Mouse (Mus musculus): ENCODE data around the gene Npr2. TPM values are rescaled to one million over a fixed set of nuclear protein-coding genes. Genes with fewer than 3 reads are reported as not detected.

The Npr2 gene
- polyA plus RNA-seq, 1 experiment from 2014 or later: 0.91 TPM

DNA sequence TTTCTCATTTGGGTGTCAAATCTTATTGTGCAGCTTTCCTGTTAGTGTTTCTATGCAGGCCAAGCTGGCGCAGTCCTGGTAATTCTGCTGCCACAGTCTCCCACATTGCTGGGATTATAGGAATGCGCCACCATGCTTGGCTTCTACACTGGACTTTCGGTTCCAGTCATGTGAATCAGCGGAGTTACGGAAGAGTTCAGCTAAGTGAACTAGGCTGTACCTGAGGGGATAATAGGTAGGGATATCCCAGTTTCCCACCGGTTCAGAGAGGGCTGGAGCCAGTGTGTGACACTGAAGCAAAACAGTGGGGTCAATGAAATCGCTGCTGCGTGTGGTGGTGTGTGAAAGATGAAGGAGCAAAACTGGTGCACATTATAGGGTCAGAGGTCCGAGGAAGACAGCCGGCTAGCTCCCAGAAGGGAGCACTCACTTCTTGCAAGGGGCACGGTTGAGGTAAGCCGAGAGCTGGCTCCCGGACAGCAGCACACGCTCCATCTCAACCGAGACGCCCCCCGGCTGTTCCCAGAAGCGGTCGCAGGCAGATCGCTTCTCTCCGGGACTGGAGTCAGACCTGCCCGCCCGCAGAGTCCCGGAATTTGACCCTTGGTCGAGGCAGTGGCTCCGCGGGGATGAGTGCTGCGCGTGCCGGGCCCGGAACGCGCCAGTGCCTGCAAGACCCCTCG is 24.1 kb downstream of the Npr2 start:
- H3K9ac ChIP-seq (ENCODE audit: low read depth, low read length): peak overlapping the region; percentile 91
- no peaks in the 10 kb centered on the region for H3K9me3 ChIP-seq (replicated peaks; ENCODE audit: control insufficient read depth, low read length)
- H3K27me3 ChIP-seq (ENCODE audit: control insufficient read depth, insufficient read depth, low read depth, low read length): no peaks in the 10 kb centered on the region; the same call in 1 of the 2 replicates
- H3K36me3 ChIP-seq (ENCODE audit: control insufficient read depth, insufficient read depth): no peaks in the 10 kb centered on the region
- H3K4me2 ChIP-seq (ENCODE audit: low read depth, low read length): peak overlapping the region; percentile 82
- H3K27ac ChIP-seq (ENCODE audit: low read length): peak overlapping the region; percentile 80
- H3K4me3 ChIP-seq (ENCODE audit: low read depth, low read length): peak overlapping the region; percentile 90
- 8% methylated on average over 34 of the region's 34 CpGs for WGBS (ENCODE audit: insufficient replicate concordance)
- H3K4me1 ChIP-seq (ENCODE audit: control insufficient read depth, low read depth, low read length): peaks cover 14% of the 10 kb centered on the region
- ATAC-seq (ENCODE audit: low read depth): peak; percentile 11

DNA sequence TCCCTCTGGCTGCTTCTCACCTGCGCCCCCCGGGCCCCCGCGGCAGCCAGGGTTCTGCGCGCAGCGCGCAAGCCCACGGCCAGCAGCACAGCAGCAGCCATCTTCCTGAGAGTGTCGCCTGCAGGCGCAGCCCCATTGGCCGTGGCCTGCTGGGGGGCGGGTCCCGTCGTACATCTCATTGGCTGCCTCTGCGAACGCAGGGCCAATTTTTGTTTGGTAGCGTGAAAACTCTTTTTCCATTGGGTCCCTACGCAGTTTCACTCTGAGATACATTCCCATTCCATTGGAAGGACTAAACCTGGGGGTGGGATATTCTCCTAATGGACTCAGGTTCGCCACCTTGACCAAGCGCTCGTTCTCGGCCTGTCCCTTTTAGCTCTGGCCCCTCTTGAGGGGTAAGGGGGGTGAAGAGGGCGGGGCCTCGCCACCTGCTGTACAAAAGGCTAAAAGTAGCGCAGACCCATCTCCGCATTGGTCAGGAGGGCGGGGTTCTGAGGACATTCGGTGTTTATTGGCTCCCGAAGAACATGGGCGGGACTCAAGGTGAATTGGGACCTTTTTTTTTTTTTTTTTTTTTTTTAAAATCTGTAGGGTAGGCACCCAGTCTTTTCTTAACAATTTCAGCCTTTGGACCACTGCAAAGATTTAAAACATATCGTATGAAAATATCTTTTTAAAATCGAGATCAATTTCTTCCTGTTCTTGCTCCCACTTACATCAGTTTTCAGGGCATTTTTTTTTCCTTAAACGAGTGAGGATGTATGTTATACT is 24.8 kb downstream of the Npr2 start, which contains the start of gene Hint2:
Hint2 (minus strand) TSS at position 128 of the 771 bp plus-strand sequence.
- ATAC-seq (ENCODE audit: low read depth): peak; percentile 95
- Histone ChIP-seq H3K4me2 (ENCODE audit: low read depth, low read length) (peak within 1 kb of the TSS; percentile 82), H3K4me3 (ENCODE audit: low read depth, low read length) (peak within 1 kb of the TSS; percentile 90), H3K36me3 (ENCODE audit: control insufficient read depth, insufficient read depth) (no peaks in the 10 kb centered on the region), H3K27me3 (ENCODE audit: control insufficient read depth, insufficient read depth, low read depth, low read length) (peaks cover 4% of the 10 kb centered on the region; the same call in 1 of the 2 replicates), H3K4me1 (ENCODE audit: control insufficient read depth, low read depth, low read length) (peaks cover 14% of the 10 kb centered on the region), H3K27ac (ENCODE audit: low read length) (peak within 1 kb of the TSS; percentile 89), H3K9ac (ENCODE audit: low read depth, low read length) (peak within 1 kb of the TSS; percentile 91), H3K9me3 (replicated peaks; ENCODE audit: control insufficient read depth, low read length) (no peaks in the 10 kb centered on the region)
- 2% methylated on average over 34 of the region's 34 CpGs for WGBS (ENCODE audit: insufficient replicate concordance)

DNA sequence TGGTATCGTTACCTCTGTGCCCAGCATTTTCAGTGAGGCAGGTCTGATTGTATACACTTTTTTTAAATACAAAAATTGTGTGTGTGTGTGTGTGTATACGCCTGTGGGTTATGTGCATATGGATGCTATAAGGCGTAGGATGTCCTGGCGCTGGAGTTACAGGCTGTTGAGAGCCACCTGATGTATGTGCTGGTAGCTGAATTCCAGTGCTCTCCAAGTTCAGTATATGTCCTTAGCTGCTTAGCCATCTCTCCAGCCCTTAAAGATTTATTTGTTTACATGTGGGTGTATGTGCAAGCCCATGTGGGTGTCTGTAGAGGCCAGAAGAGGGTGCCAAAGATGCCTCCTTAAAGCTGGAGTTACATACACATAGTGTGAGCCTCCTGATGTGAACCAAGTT is 25.4 kb downstream of the Npr2 start:
- Histone ChIP-seq H3K27ac (ENCODE audit: low read length) (no peak overlapping the region), H3K27me3 (ENCODE audit: control insufficient read depth, insufficient read depth, low read depth, low read length) (peaks cover 10% of the 10 kb centered on the region), H3K4me3 (ENCODE audit: low read depth, low read length) (peak overlapping the region; percentile 90), H3K4me2 (ENCODE audit: low read depth, low read length) (peak overlapping the region; percentile 82), H3K9me3 (replicated peaks; ENCODE audit: control insufficient read depth, low read length) (no peaks in the 10 kb centered on the region), H3K4me1 (ENCODE audit: control insufficient read depth, low read depth, low read length) (peaks cover 14% of the 10 kb centered on the region), H3K36me3 (ENCODE audit: control insufficient read depth, insufficient read depth) (no peaks in the 10 kb centered on the region), H3K9ac (ENCODE audit: low read depth, low read length) (no peak overlapping the region)
- ATAC-seq (ENCODE audit: low read depth): no peak
- 59% methylated on average over 4 of the region's 4 CpGs for WGBS (ENCODE audit: insufficient replicate concordance)

DNA sequence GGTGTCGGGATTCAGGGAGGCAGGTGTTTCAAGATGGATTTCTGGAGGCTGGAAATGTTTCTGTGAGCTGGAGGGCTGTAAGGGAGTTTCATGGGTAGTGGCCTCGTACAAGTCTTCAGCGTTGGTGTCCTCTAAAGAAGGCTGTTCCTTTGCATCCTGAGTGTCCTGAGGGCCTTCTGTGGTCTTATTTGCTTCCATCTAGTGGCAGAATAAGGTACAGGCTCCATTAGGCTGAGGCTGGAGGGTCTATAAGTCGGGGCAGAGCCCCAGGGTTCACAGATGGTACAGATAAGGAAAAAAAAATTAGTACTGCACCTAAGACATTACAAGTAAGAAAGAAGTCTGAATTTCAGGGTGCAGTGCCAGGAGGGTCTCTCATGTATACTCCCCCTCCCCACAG is 34.7 kb downstream of the Npr2 start:
- Histone ChIP-seq H3K36me3 (ENCODE audit: control insufficient read depth, insufficient read depth) (no peaks in the 10 kb centered on the region), H3K4me2 (ENCODE audit: low read depth, low read length) (no peak overlapping the region), H3K9ac (ENCODE audit: low read depth, low read length) (no peak overlapping the region), H3K27me3 (ENCODE audit: control insufficient read depth, insufficient read depth, low read depth, low read length) (peaks cover 36% of the 10 kb centered on the region), H3K4me3 (ENCODE audit: low read depth, low read length) (no peak overlapping the region), H3K9me3 (replicated peaks; ENCODE audit: control insufficient read depth, low read length) (no peaks in the 10 kb centered on the region), H3K4me1 (ENCODE audit: control insufficient read depth, low read depth, low read length) (peaks cover 11% of the 10 kb centered on the region), H3K27ac (ENCODE audit: low read length) (no peak overlapping the region)
- no peak for ATAC-seq (ENCODE audit: low read depth)
- WGBS (ENCODE audit: insufficient replicate concordance): 14% methylated on average over 4 of the region's 4 CpGs

DNA sequence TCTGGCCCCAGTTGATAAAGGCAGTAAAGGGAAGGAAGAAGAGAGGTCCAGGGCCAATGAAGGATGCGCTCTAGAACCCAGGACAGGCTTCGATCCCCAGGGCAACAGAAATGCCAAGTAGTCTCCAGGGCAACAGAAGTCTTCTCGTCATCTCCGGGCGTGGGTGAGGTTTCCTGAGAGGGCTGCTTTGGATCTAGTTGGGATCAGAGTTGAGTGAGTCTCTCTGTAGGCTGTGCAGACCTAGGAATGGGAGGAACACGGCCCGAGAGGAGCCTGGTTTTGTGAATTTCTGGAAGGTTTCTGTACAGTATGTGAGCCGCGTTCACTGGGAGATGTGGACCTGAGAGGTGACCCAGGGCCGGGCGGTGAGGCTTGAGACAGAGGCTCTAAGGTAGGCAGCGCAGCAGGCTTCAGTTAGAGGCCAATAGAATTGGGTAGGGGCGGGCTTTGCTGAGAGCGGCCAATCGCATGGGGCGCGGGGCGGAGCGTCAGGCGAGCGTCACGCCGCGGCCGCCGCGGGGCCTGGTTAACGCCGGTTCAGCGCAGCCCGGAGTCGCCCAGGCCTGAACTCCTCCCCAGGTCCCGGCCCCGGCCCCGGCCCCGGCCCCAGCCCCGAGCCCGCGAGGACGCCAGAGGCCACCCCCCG is 37.2 kb downstream of the Npr2 start, which contains the start of the genes Tmem8b and Fam221b:
Tmem8b (plus strand) TSS at position 190 of the 646 bp plus-strand sequence.
Fam221b (minus strand) TSS at position 364 of the 646 bp plus-strand sequence.
- Histone ChIP-seq H3K9ac (ENCODE audit: low read depth, low read length) (peak within 1 kb of the TSS; percentile 78), H3K4me3 (ENCODE audit: low read depth, low read length) (peak within 1 kb of the TSS; percentile 75), H3K9me3 (replicated peaks; ENCODE audit: control insufficient read depth, low read length) (no peaks in the 10 kb centered on the region), H3K27ac (ENCODE audit: low read length) (no peak within 1 kb of the TSS), H3K27me3 (ENCODE audit: control insufficient read depth, insufficient read depth, low read depth, low read length) (peaks cover 14% of the 10 kb centered on the region), H3K4me2 (ENCODE audit: low read depth, low read length) (peak within 1 kb of the TSS; percentile 94), H3K36me3 (ENCODE audit: control insufficient read depth, insufficient read depth) (no peaks in the 10 kb centered on the region), H3K4me1 (ENCODE audit: control insufficient read depth, low read depth, low read length) (peaks cover 11% of the 10 kb centered on the region)
- ATAC-seq (ENCODE audit: low read depth): peak; percentile 97
- WGBS (ENCODE audit: insufficient replicate concordance): 2% methylated on average over 33 of the region's 41 CpGs

DNA sequence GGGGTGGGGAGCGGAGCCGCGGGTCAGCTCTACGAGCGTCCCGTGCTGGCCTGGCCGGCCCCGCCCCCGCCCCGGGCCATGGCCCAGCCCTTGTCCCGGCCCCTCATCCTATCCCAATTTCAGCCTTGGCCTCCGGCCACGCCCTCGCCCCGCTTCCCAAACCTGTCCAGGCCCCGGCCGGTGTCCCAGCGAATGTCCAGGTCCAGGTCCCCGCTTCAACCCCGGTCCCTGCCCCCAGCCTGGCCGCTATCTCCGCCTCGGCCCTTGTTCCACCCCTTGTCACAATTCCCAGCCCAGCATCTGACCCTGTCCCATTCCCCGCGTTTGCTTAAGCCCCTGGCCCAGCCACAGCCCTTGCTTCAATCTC is 37.7 kb downstream of the Npr2 start:
- H3K9ac ChIP-seq (ENCODE audit: low read depth, low read length): peak overlapping the region; percentile 78
- WGBS (ENCODE audit: insufficient replicate concordance): 2% methylated on average over 24 of the region's 25 CpGs
- H3K9me3 ChIP-seq (replicated peaks; ENCODE audit: control insufficient read depth, low read length): no peaks in the 10 kb centered on the region
- peak overlapping the region; percentile 75 for H3K4me3 ChIP-seq (ENCODE audit: low read depth, low read length)
- H3K27me3 ChIP-seq (ENCODE audit: control insufficient read depth, insufficient read depth, low read depth, low read length): peaks cover 14% of the 10 kb centered on the region
- no peak overlapping the region for H3K27ac ChIP-seq (ENCODE audit: low read length)
- H3K4me1 ChIP-seq (ENCODE audit: control insufficient read depth, low read depth, low read length): peaks cover 11% of the 10 kb centered on the region
- ATAC-seq (ENCODE audit: low read depth): peak; percentile 74
- peak overlapping the region; percentile 94 for H3K4me2 ChIP-seq (ENCODE audit: low read depth, low read length)
- H3K36me3 ChIP-seq (ENCODE audit: control insufficient read depth, insufficient read depth): no peaks in the 10 kb centered on the region

DNA sequence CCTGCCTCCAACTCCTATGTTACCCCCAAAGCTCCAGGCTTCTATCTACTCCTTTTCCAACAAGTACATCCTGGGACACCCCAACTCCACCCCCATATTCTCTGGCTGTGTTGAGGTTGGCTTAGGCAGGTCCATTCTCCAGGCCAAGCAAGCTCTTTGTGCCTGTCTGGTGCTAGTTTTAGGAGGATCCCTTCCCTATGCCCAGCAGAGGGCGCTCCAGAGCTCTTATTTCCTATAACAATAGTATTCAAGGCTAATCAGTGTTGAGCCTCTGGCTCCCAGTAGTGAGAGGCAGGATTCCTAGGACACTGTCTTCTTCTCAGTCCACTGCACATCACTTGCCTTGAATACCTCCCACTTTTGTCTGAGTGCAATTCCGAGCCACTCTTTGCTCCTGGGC is 40.3 kb downstream of the Npr2 start:
- Histone ChIP-seq H3K9me3 (replicated peaks; ENCODE audit: control insufficient read depth, low read length) (no peaks in the 10 kb centered on the region), H3K4me2 (ENCODE audit: low read depth, low read length) (no peak overlapping the region), H3K36me3 (ENCODE audit: control insufficient read depth, insufficient read depth) (no peaks in the 10 kb centered on the region), H3K9ac (ENCODE audit: low read depth, low read length) (no peak overlapping the region), H3K4me1 (ENCODE audit: control insufficient read depth, low read depth, low read length) (peaks cover 11% of the 10 kb centered on the region), H3K27me3 (ENCODE audit: control insufficient read depth, insufficient read depth, low read depth, low read length) (peaks cover 3% of the 10 kb centered on the region; the same call in 1 of the 2 replicates), H3K4me3 (ENCODE audit: low read depth, low read length) (no peak overlapping the region), H3K27ac (ENCODE audit: low read length) (no peak overlapping the region)
- 6% methylated on average over 2 of the region's 2 CpGs for WGBS (ENCODE audit: insufficient replicate concordance)
- no peak for ATAC-seq (ENCODE audit: low read depth)

DNA sequence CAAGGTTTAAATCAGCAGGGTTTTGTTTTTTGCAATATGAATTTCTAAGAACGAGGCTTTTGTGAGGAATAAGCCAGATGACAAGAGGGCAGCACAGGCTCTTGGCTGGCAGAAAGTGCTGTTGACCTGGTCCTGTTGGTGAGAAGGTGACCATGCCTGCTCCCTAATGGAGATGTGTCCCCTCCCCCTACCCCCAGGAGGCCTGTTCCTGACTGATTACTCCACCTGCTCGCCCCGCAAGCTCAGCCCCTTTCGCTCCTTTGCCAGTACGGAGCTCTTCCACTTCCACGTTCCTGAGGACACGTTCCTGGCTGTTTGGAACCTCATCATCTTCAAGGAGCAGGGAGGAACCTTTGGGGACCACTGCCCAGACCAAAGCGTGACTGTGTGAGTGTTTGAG is 42.0 kb downstream of the Npr2 start:
- no peak overlapping the region for H3K9ac ChIP-seq (ENCODE audit: low read depth, low read length)
- H3K4me3 ChIP-seq (ENCODE audit: low read depth, low read length): no peak overlapping the region
- ATAC-seq (ENCODE audit: low read depth): no peak
- H3K36me3 ChIP-seq (ENCODE audit: control insufficient read depth, insufficient read depth): no peaks in the 10 kb centered on the region
- H3K27me3 ChIP-seq (ENCODE audit: control insufficient read depth, insufficient read depth, low read depth, low read length): peaks cover 3% of the 10 kb centered on the region; the same call in 1 of the 2 replicates
- no peak overlapping the region for H3K4me2 ChIP-seq (ENCODE audit: low read depth, low read length)
- no peaks in the 10 kb centered on the region for H3K9me3 ChIP-seq (replicated peaks; ENCODE audit: control insufficient read depth, low read length)
- H3K27ac ChIP-seq (ENCODE audit: low read length): no peak overlapping the region
- H3K4me1 ChIP-seq (ENCODE audit: control insufficient read depth, low read depth, low read length): peaks cover 7% of the 10 kb centered on the region
- WGBS (ENCODE audit: insufficient replicate concordance): 53% methylated on average over 8 of the region's 8 CpGs
